Mouse (Mus musculus): ENCODE measurements around the gene Alad.

Alad gene

DNA sequence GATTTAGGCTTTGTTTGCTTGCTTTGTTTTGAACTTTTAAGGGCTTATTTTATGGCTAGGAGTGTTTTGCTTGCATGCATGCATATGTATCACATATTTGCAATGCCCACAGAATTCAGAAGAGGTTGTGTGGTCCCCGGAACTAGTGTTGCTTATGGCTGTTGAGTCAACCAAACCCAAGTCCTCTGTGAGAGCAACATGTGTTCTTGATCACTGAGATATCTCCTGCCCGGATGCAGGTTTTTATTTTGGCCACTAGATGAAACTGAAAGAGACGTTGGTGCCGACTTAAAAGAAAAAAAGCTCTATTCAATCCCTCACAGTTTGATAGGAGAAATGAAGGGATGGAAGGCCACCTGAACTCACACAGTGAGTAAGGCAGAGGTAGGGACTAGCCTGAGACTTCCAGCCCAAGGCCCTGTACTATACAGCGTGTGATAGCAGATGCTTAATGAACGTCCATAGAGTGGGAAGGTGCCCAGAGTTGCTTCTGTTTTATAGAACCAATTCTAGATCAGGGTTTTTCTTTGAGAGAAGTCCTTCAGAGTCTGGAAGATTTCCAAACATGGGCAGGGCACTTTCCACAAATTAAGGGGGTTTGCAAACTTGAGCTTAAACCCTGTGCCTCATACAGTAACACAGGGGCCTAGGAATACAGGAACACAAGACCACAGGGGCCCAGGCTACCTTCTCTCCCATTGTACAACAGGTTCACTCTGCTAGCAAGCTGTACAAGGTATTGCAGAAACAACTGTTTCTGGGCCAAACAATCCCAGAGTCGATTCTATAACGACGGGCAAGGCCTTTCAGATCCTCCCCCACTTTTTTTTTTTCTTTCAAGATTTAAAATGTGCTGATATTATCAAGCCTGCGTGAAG lies 1.9 kb downstream of the Alad start:
- no peak for DNase-seq (ENCODE audit: low spot score in 2 of 2)

DNA sequence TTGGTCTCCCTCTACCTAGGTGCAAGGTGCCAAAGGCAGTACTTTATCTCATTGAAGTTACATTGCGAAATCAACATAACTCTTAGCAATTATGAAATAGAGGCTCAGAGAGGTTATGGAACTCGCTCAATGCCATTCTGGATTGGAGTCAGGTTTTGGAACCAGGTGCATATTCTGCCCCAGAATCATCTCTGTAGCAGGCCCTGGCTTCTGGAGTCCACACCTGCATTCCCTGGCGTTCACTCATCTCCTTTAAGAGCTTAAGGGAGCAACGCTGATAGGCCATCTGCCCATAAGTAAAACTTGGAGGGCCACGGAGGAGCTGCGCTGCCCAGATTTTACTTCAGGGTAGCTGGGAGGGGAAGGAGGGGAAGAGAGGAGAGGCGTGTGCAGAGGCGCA lies 2.7 kb downstream of the Alad start:
- no peak for DNase-seq (ENCODE audit: low spot score in 2 of 2)

DNA sequence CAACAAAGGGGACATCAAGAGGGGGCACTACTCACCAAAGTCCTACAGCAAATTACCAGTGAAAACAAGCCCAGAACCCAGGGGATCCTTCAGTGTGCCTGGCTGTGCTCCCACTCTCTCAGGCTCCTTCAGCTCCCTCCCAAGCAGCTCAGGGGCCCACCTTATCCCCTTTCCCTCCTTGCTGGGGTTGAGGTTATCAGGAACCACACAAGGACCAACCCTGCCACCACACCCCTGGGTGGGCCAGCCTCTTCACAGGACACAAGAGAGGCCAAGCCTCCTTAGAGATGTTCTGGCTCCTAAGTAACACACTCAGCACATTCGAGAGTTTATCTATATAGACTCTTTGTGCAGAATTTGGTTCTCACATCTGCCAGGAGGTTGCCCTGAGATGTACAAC lies 3.1 kb downstream of the Alad start:
- peak; percentile 70 to 80 for DNase-seq (ENCODE audit: low spot score in 2 of 2)

DNA sequence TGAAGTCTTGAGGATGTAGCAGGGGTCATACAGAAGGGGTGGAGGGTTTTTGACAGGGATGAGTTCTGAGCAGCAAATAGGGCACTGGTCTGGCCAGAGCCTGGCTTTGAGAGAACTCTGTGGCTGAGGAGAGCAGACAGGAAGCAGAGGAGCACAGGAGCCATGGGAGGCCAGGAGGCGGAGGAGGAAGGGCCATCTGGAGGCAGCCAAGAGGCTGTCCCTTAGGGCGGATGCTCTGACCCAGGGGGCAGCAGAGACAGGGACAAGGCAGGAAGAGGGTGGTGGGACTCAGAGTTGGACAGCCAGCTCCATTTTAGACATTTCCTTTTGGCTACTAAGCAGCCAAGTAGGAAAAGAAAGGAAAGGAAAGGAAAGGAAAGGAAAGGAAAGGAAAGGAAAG lies 3.6 kb downstream of the Alad start:
- DNase-seq (ENCODE audit: low spot score in 2 of 2), result peak; percentile 34 to 38

DNA sequence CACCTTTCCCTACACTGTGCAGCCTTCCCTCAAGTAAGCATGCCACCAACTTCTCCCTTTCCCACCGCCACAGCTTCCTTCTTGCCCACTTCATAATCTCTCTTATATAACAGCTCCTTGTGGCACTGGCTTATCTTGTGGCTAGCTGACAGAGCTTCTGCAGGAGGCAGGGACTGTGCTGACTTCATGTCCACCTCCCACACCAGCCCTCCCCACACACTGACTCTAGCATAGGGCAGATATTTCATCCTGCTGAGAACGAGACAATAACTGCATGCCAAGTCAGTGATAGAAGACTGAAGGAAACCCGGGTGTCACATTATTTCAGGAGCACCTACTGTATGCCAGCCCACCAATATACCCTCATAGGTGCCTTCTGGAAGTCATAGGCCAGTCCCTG lies 4.2 kb downstream of the Alad start:
- DNase-seq (ENCODE audit: low spot score in 2 of 2), result peak in 1 of 2 experiments; percentile 32

DNA sequence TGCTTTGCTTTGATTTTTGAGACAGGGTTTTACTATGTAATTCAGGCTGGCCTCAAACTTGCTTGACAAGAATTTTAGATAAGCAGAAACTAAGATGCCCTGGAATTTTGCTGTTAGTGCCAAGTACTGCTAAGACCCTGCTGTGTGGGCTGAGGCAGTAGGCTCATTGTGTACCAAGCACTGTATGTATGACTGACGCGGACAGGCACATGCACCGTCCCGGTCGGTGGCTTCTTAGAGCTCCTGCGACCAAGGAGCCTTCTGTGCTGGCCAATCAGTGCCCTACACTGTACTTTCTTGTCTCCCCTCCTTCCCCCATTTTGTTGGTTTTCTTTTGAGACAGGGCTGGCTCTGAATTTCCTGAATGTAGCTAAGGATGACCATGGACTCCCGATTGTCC lies 4.7 kb downstream of the Alad start:
- DNase-seq (ENCODE audit: low spot score in 2 of 2), result no peak

DNA sequence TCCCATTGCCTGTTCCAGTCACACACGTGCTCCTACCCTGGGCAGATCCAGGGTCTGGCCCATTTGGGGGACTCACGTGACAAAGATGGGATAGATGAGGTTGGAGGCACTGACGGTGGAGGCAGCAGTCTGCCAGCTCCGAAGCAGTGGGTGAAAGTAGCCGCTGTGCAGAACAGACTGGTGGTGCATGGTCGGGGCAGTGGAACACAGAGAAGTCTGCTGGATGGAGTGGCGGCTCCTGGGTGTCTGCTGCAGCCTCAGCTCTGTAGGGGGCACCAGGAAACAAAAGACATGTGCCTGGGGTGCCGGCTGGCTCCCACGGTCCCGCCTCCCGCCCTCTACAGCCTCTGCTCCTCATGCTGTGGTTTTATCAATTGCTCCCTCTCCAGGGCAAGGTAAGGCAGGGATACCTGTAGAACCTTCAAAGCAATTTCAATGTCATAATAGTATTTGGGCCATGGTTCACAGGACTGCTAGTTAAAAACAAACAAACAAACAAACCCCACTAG lies 5.7 kb downstream of the Alad start:
- no peak for DNase-seq (ENCODE audit: low spot score in 2 of 2)

DNA sequence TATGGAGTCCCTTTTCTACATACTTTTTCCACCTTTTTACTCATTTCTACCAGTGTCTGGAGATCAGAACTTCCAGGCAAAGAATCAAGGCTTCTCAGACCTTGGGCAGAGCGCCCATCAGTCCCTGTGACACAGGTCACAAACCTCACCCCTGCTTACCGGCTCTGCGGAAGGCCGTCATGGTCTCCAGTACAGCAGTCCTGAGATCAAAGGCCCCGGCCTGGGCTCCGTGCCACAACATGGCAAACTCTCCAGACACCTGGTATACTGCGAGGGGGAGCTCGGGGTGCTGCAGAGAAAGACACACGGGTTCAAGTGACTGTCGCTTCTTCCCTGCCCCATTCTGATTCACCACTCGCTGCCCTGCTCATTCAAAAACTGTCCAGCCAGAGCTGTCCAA lies 9.8 kb downstream of the Alad start:
- DNase-seq (ENCODE audit: low spot score in 2 of 2), result no peak

DNA sequence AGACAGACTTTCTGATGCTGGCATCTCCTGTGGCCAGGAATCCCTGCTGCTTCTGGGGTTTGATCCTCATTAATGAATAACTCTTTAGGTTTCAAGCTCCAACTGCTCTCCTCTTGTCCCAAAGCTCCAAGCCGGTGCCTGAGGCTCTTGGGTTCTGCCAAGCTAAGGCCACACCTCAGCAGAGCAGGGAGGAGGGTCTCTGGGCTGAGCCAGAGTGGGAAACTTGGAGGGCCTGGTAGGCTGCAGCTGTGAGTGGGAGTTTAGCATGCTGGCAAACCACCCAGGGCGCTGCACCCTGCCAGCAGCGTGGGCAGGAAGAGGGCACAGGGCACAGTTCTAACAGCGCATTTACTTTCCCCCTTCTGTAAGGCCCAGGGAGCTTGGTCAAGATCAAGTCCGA lies 10.9 kb downstream of the Alad start:
- DNase-seq (ENCODE audit: low spot score in 2 of 2), result no peak

DNA sequence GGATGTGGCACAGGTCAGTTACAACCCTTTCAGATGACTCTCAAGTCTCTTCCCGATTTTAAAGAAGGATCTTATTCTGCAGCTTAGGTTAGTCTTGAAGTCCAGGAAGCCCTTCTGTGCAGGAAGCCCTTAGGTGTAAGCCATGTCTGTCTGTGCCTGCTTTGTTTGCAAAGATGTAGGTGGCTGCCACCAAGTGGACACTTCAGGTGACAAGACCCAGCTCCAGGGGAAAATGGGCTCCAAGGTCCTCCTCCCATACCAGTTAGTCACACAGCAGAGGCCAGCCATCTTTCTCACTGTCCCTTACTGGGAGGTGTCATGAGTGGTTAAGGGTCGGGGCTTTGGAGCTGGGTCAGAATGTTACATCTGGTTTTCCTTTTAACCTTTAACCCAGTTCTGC lies 12.9 kb downstream of the Alad start:
- DNase-seq (ENCODE audit: low spot score in 2 of 2), result peak; percentile 44 to 47

DNA sequence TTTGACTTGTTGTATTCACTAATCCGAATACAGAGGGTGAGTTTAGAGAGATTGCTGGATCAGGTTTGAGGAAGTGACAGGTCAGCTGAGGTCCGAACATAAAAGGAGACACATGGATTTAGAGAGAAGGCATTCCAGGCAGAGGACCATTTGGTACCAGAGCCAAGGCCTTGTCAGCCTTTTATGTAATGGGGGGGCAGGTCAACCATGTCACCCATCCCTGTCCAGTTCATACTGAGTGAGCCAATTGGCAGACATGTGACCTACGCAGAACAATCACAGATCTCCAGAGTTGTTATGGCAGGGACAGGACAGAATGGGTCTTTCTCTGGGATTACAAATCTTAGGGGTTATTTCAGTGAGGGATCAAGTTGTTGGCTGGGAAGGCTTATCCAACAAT lies 13.7 kb downstream of the Alad start:
- DNase-seq (ENCODE audit: low spot score in 2 of 2), result no peak

DNA sequence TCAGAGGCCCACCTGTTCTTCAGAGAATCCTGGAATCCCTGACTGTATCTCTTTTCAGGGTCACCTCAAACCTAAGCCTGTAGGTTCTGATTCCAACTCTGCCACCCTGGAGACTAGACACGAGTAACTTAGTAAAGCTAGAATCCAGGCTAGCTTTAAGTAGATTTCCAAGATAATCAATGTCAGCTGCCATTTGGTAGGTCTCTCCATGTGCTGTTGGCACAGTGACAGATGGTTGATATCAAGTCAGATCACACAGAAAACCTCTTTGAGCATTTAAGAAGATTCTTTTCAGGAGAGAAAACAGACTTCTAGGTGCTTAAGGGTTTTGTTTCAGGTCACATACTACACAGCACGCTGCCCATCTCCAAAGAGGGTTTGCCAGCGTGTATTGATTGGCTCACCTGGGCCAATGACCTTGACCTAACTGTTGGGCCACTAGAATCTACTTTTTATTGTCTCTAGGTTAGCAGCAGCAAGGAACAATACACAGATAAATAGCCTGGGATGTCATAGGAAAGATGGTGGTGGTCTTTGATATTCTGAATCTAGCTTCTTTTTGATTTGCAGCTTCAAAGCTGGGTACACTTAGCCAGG lies 16.2 kb downstream of the Alad start, which contains the start of gene Hdhd3:
Gene Hdhd3 (minus strand): TSS at position 94 of the 597 bp plus-strand sequence.
- no peak for DNase-seq (ENCODE audit: low spot score in 2 of 2)

DNA sequence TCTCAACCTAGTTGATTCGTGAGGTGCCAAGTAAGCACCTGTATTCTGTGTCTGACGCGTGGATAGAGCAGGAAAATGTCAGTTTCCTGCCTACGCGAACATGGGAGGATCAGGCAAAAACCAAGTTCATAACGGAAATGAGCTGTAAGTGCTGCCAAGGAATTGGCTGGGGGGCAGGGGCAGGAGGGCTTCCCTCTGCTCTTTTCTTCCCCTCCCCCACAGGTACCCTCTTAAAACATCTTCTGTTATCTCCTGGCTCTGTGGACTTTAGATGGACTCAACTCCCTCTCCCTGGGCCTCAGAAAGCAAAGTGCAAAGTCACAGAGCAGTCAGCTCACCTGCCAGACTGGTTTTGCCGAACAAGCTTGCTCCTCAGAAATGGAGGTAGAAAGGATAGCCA lies 16.7 kb downstream of the Alad start:
- DNase-seq (ENCODE audit: low spot score in 2 of 2), result no peak

DNA sequence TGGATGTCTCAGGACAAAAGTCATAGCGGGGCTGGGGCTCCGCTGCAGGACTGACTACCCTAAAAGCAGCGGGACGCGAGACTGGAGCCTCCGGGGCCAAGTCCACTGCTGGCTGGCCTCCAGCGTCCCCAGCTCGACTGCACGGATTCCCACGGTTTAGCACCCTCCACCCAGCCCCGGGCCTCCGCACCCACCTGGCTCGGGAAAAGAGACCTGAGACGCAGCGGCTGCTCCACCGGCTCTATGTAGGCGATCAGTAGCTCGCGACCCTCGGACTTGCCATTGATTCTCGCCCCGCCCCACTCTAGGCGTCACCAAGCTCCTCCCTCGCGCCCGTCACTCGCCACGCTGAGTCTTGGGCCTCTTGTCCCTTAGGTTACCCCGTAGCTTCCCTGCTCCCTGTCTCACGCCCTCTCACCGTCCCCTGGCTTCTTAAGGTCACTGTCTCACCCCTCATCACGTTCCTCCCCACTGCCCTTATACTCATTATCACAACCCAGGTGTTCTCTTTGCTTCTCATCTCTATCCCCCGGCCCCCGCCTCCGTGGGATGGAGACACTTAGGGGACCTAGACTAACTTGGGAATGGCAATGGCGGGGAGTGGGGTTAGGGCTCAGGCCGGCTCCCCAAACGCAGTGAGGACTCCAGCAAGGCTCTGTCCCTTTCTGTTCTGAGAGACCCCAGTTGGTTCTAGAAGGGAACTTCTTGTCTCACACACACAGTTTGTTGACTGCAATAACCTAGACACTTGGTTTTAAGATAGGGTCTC lies 17.6 kb downstream of the Alad start:
- peak; percentile 85 to 86 for DNase-seq (ENCODE audit: low spot score in 2 of 2)

DNA sequence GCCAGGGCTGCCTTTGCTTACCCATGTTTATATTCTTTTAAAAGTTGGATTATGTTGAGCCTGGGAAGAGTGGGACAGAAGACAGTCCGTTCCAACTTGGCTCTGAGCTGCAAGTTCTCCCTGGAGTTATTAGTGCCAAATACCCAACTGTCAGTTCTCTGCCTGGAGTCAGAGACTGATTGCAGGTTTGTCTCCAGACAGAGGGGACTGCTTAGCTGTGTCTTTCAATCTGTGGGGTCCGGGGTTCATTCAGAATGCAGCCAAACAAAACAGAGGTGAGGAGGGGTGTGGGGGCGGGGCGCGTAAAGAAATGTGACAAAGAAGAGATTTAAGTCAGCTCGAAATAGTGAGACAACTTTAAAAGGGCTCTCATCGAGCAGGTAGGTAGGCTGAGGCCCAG lies 18.2 kb downstream of the Alad start:
- no peak for DNase-seq (ENCODE audit: low spot score in 2 of 2)

DNA sequence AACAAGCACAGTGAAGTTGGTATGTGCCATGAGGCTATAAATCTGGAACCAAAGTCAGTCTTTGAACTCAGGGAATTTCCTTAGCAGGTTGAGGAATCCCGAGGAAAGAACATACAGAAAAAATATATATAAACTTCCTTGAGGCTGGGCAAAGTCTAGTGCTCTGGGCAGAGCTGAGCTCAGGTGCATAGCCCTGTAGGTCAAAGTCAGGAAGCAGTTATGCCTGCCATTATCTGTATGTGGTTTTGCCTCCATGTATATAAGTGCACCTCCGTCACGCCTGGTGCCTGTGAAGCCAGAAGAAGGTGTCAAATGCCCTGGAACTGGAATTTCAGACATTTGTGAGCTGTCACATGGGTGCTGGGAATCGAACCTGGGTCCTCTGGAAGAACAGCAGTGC lies 18.9 kb downstream of the Alad start:
- no peak for DNase-seq (ENCODE audit: low spot score in 2 of 2)

DNA sequence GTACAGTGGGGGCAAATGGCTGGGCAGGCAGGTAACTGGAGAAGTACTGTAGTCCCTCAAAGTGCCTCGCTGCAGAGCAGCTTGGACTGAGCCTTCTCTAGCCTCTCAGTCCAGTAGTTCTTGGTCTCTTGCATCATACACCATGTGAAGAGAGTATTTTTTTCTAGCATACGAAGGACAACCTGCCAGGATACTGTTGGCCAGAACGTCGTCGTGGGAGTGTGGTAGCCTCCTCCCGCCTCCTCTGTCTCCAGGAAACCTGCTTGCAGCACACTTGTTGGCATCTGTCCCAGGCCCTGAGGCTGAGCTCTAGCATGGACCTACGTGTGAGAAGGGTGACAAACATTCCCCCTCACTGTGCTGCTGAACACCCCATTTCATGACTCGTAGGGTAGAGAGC lies 22.9 kb downstream of the Alad start:
- no peak for DNase-seq (ENCODE audit: low spot score in 2 of 2)

DNA sequence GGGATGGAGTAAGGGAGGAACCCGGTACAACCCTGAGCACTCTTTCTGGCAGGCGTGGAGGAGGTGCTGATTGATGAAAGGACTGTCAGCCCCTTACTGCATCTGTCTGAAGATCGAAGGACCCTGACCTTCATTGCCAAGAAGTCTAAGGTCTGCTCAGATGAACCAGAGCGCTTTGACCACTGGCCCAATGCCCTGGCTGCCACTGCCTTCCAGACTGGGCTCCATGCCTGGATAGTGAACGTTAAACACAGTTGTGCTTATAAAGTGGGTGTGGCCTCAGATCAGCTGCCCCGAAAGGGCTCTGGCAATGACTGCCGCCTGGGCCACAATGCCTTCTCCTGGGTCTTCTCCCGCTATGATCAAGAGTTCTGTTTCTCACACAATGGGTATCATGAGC lies 23.8 kb downstream of the Alad start:
- DNase-seq (ENCODE audit: low spot score in 2 of 2), result no peak

DNA sequence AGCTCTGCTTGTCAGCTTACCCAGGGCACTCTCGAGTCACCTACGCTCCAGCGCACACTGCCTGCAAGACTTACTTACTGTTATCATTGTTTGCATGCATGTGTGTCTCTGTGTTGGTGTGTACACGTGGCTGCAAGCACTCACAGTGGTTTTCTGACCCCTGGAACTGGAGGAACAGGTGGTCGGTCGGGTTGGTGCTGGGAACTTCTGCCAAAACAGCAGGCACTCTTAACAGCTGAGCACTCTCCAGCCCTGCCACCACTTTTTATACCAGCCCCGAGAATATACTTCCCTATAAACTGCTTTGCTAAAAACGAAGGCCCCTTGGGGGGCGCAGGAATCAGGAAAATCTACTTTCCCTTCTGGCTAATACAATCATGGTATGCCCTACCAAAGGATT lies 25.5 kb downstream of the Alad start:
- DNase-seq (ENCODE audit: low spot score in 2 of 2), result no peak

DNA sequence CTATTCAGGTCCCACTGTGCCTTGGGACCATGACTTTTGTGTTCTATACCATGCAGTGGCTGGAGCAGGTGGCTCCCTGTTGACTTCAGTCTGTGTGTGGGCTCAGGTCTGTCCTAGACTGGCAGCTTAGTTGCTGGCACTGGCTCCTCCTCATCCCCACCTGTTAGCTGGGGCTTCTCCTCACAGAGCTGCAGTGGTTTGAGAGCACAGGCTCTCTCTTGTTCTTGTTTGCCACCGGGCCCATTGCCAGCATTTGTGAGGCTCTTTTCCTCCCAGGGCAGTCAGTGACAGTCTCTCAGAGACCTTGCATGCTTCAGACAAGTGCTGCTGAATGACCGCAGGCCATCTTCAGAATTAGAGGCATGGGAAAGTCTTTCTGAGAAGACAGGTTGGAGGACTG lies 27.0 kb downstream of the Alad start:
- DNase-seq (ENCODE audit: low spot score in 2 of 2), result no peak

DNA sequence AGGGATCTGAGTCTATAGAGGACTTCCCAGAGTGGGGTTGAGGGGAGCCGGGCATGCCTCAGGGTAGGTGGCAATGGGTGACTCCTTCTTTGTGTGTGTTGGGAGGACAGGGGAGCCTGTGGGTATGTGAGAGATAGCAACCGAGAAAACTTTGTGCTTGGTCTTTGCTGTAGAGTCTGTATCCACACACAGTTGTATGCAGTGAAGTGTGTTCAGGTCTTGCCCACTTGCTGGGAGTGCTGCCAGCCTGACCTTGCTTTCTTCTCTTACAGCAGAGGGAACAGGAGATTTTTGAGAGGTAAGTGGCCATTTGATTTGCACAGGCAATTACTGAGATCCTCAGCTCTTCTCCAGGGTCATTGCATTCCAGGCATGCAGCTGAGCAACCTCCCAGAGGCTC lies 31.8 kb downstream of the Alad start:
- DNase-seq (ENCODE audit: low spot score in 2 of 2), result no peak

DNA sequence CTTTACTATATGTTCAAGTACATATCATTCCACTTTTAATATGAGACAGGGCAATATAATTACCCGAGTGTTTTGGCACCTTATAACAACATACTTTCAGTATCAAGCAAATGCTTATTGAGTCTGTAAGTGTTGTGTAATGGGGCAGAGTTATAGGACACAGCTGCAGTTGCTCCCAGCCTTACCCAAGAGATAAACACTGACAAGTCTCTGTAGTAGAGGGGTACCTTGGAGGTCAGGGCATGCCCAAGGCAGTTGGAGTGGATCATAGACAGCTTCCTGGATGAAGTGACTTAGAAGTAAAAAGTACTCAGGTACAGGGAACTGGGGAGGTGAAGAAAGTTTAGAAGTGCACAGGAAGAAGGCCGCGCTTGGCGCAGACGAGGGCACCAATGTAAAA lies 32.5 kb downstream of the Alad start:
- no peak for DNase-seq (ENCODE audit: low spot score in 2 of 2)

Data from spleen, postnatal 36 days (tissue).